Mouse (Mus musculus) ES-Bruce4 (cell line): ENCODE data around the gene Pofut1. TPM values are rescaled to one million over a fixed set of nuclear protein-coding genes. Genes with fewer than 3 reads are reported as not detected.

Experiments
- H3K27ac ChIP-seq: 2 replicates; pipeline ENCODE4 v1.5.1; 2012; ENCODE audit warnings: low read length, inconsistent platforms; ENCODE audit not compliant: insufficient read depth
- H3K27me3 ChIP-seq: 2 replicates; pipeline ENCODE4 v1.6.1; 2012; ENCODE audit warnings: mild to moderate bottlenecking, low read length, inconsistent platforms; ENCODE audit not compliant: control insufficient read depth, poor library complexity, insufficient read depth, severe bottlenecking
- H3K36me3 ChIP-seq: 2 replicates; pipeline ENCODE4 v1.6.1; 2012; ENCODE audit warnings: inconsistent platforms, mild to moderate bottlenecking, low read length, moderate library complexity; ENCODE audit not compliant: control insufficient read depth, poor library complexity, insufficient read depth, severe bottlenecking
- H3K4me1 ChIP-seq: one replicate; pipeline ENCODE4 v1.8.1; 2011; ENCODE audit warnings: low read length; ENCODE audit not compliant: control insufficient read depth, insufficient read depth
- H3K4me3 ChIP-seq: 2 replicates; pipeline ENCODE4 v1.5.1; 2011; ENCODE audit warnings: low read depth, mild to moderate bottlenecking, low read length
- H3K9ac ChIP-seq: 2 replicates; pipeline ENCODE4 v1.6.1; 2012; ENCODE audit warnings: low read depth, mild to moderate bottlenecking, inconsistent platforms; ENCODE audit not compliant: poor library complexity, severe bottlenecking
- H3K9me3 ChIP-seq: replicated peaks from 2 replicates; pipeline ENCODE4 v1.6.1; 2012; ENCODE audit warnings: mild to moderate bottlenecking, low read length, inconsistent platforms; ENCODE audit not compliant: control insufficient read depth, poor library complexity, insufficient read depth, severe bottlenecking
- CTCF ChIP-seq: IDR thresholded peaks from one replicate; pipeline ENCODE4 v1.8.1; 2011; ENCODE audit warnings: low read depth, low read length
- EP300 ChIP-seq: IDR thresholded peaks from 2 replicates; pipeline ENCODE4 v1.6.1; 2011; ENCODE audit warnings: low read depth, low read length; ENCODE audit not compliant: insufficient read depth
- POLR2A ChIP-seq: IDR thresholded peaks from one replicate; pipeline ENCODE4 v1.8.1; 2011; ENCODE audit warnings: low read length; ENCODE audit not compliant: insufficient read depth
- polyA plus RNA-seq: library from polyadenylated mRNA; stranded (reverse); fragments of >200 nt; gene quantifications from 2 replicates; pipeline ENCODE4 v1.2.4, GENCODE M21; 2011; ENCODE audit warnings: low read depth; ENCODE audit not compliant: missing spikeins, insufficient read depth, insufficient read length

Gene Pofut1
- polyA plus RNA-seq, 1 experiment: 25.6 TPM

GRCm38 (mm10) chr2:153209286-153209685 lies 32.0 kb upstream of the Pofut1 start:
- Histone ChIP-seq H3K9me3 (no peaks in the 10 kb centered on the region), H3K9ac (no peak overlapping the region)
- TF ChIP-seq CTCF: no peak
- no peak for TF ChIP-seq EP300
- TF ChIP-seq POLR2A: no peak

GRCm38 (mm10) chr2:153211451-153211850 lies 29.9 kb upstream of the Pofut1 start:
- Histone ChIP-seq H3K36me3 (peaks cover 3% of the 10 kb centered on the region; the same call in 1 of the 2 replicates), H3K9ac (no peak overlapping the region), H3K9me3 (no peaks in the 10 kb centered on the region), H3K27ac (no peak overlapping the region), H3K4me1 (no peaks in the 10 kb centered on the region), H3K27me3 (no peaks in the 10 kb centered on the region), H3K4me3 (no peak overlapping the region)
- TF ChIP-seq POLR2A: no peak
- no peak for TF ChIP-seq CTCF
- no peak for TF ChIP-seq EP300

More at GRCm38 (mm10) chr2:153209286-153209685, 32.0 kb upstream of the Pofut1 start:
- no peak overlapping the region for H3K27ac ChIP-seq
- no peak overlapping the region for H3K4me3 ChIP-seq
- peaks cover 8% of the 10 kb centered on the region for H3K36me3 ChIP-seq
- no peaks in the 10 kb centered on the region for H3K27me3 ChIP-seq
- no peaks in the 10 kb centered on the region for H3K4me1 ChIP-seq

GRCm38 (mm10) chr2:153213351-153213750 lies 28.0 kb upstream of the Pofut1 start:
- Histone ChIP-seq H3K9me3 (no peaks in the 10 kb centered on the region), H3K27me3 (no peaks in the 10 kb centered on the region), H3K27ac (no peak overlapping the region), H3K36me3 (0 out of 2 replicates have a peak, but pooled peaks cover 2% of the 10 kb centered on the region), H3K4me1 (no peaks in the 10 kb centered on the region), H3K9ac (no peak overlapping the region), H3K4me3 (no peak overlapping the region)
- TF ChIP-seq CTCF (no peak), EP300 (no peak), POLR2A (no peak)

- Histone ChIP-seq H3K4me3 (no peak overlapping the region), H3K9ac (no peak overlapping the region), H3K9me3 (no peaks in the 10 kb centered on the region), H3K4me1 (no peaks in the 10 kb centered on the region), H3K27me3 (no peaks in the 10 kb centered on the region), H3K36me3 (no peaks in the 10 kb centered on the region), H3K27ac (no peak overlapping the region)
- TF ChIP-seq CTCF: no peak
- TF ChIP-seq POLR2A: no peak
- no peak for TF ChIP-seq EP300
Measured at GRCm38 (mm10) chr2:153214771-153215259, 26.5 kb upstream of the Pofut1 start.

GRCm38 (mm10) chr2:153215421-153215820 lies 25.9 kb upstream of the Pofut1 start:
- Histone ChIP-seq H3K27ac (no peak overlapping the region), H3K9me3 (no peaks in the 10 kb centered on the region), H3K4me1 (no peaks in the 10 kb centered on the region), H3K4me3 (no peak overlapping the region), H3K27me3 (no peaks in the 10 kb centered on the region), H3K9ac (no peak overlapping the region), H3K36me3 (no peaks in the 10 kb centered on the region)
- TF ChIP-seq CTCF (no peak), EP300 (no peak), POLR2A (no peak)

GRCm38 (mm10) chr2:153217826-153218340 lies 23.4 kb upstream of the Pofut1 start:
- H3K36me3 ChIP-seq: no peaks in the 10 kb centered on the region
- H3K27me3 ChIP-seq: no peaks in the 10 kb centered on the region
- no peaks in the 10 kb centered on the region for H3K9me3 ChIP-seq
- no peak overlapping the region for H3K4me3 ChIP-seq
- TF ChIP-seq CTCF (no peak), EP300 (no peak), POLR2A (no peak)
- H3K4me1 ChIP-seq: no peaks in the 10 kb centered on the region
- no peak overlapping the region for H3K9ac ChIP-seq
- H3K27ac ChIP-seq: no peak overlapping the region
